Mouse (Mus musculus) skeletal muscle tissue, postnatal 0 days (tissue): ENCODE results near the gene Prss38. TPM values are rescaled to one million over a fixed set of nuclear protein-coding genes. Genes with fewer than 3 reads are reported as not detected.

Source experiments
- microRNA-seq, 2 experiments: library from miRNA; unstranded; fragments of <30 nt; microRNA quantifications; one replicate each; pipeline ENCODE4; 2016
- polyA plus RNA-seq: library from polyadenylated mRNA; unstranded; fragments of >200 nt; fragmentation: Nextera tagmentation; extraction: Ambion mirVana; gene quantifications from 2 replicates; pipeline ENCODE4 v1.2.1, GENCODE M21; 2015

The Prss38 gene
- polyA plus RNA-seq, result not detected in 2 replicates

DNA sequence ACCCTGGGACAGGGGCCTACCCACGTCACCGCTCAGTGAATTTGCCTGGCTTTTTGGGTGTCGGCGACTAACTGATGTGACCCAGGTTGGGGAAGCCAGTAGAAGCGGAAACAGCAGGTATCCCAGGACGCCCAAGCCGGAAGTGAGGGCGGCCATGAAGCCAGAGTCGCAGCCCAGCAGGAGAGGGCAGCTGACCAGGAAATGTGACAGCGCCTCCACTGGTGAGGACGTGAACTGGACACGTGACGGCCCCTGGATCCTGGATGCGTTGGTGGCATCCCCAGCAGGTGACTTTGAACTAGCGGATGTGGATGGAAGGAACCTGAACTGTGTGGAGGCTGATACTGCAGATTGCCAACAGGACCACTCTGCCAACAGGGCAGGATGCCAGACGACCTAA, at the start of gene Prss38:
Gene Prss38 (minus strand): TSS at position 183 of the 400 bp plus-strand sequence.

Small RNAs within 50 kb of the gene (microRNA-seq; reads per million reads assigned to microRNA genes)
- gene Gm24756, result 0 reads per million in 2 experiments

Other genes starting within 250 kb of the Prss38 start
- gene Obscn, start 239.3 kb downstream of the Prss38 start, polyA plus RNA-seq, result 19.9 and 27.4 TPM in 2 replicates
- 10.9 and 11.6 TPM in 2 replicates for gene Iba57, start 211.9 kb downstream of the Prss38 start, polyA plus RNA-seq
- gene Gjc2, start 192.4 kb downstream of the Prss38 start, polyA plus RNA-seq, result 0.85 and 1.6 TPM in 2 replicates
- 54.6 and 62.7 TPM in 2 replicates for gene Guk1, start 183.4 kb downstream of the Prss38 start, polyA plus RNA-seq
- 95.2 and 96.2 TPM in 2 replicates for gene Mrpl55, start 173.2 kb downstream of the Prss38 start, polyA plus RNA-seq
- gene 2310033P09Rik, start 167.3 kb downstream of the Prss38 start, polyA plus RNA-seq, result 10.5 and 13.2 TPM in 2 replicates
- gene Arf1, start 147.4 kb downstream of the Prss38 start, polyA plus RNA-seq, result 305 and 358 TPM in 2 replicates
- gene Wnt3a, start 84.9 kb downstream of the Prss38 start, polyA plus RNA-seq, result not detected in 2 replicates
- 10.2 and 13.9 TPM in 2 replicates for gene Wnt9a, start 68.7 kb downstream of the Prss38 start, polyA plus RNA-seq
- 7.4 and 8.3 TPM in 2 replicates for gene Jmjd4, start 74.4 kb upstream of the Prss38 start, polyA plus RNA-seq
- gene Snap47, start 75.5 kb upstream of the Prss38 start, polyA plus RNA-seq, result 46.2 and 48.9 TPM in 2 replicates
- gene Zfp867, start 96.8 kb upstream of the Prss38 start, polyA plus RNA-seq, result 4.9 and 6.6 TPM in 2 replicates
- gene Zkscan17, start 151.1 kb upstream of the Prss38 start, polyA plus RNA-seq, result 7.9 and 8.9 TPM in 2 replicates
- gene Nlrp3, start 165.9 kb upstream of the Prss38 start, polyA plus RNA-seq, result 0.08 and 0.61 TPM in 2 replicates
- gene Olfr222, start 200.6 kb upstream of the Prss38 start, polyA plus RNA-seq, result 0.13 TPM in 1 of 2 replicates, not detected in the other
- gene Olfr223, start 217.6 kb upstream of the Prss38 start, polyA plus RNA-seq, result not detected in 2 replicates